Comparison of ENCODE assay signal across 1 mouse cellular context in genomic region chr8:124721862-124722515, GRCm38 (mm10).
TF ChIP-seq lines count a peak whose summit lies in the region.

TSS of gene Ttc13 (minus strand) at chr8:124721983.
TSS of gene Arv1 (plus strand) at chr8:124722139.

TF ChIP-seq in MEL, 35 proteins besides CTCF, POLR2A, EP300 and RAD21 (continued from another document):
- TF ChIP-seq MYB (IDR thresholded peaks at IDR 0.05; ENCODE audit: low read depth, low read length) (no peak), ZNF384 (IDR thresholded peaks at IDR 0.05; ENCODE audit: low read depth, low read length) (no peak), E2F4 (IDR thresholded peaks at IDR 0.05; ENCODE audit: borderline replicate concordance, low read depth, low read length) (peak; percentile 81; the same call in 1 of the 2 replicates), SIN3A (IDR thresholded peaks at IDR 0.05; ENCODE audit: low read length) (peak; percentile 94)
